Mouse (Mus musculus) olfactory bulb, adult 2 months (tissue): ENCODE data around the gene Morn1.

ENCODE experiments used
- CTCF ChIP-seq: fragments of 200-500 bp; IDR thresholded peaks from 2 replicates; pipeline ENCODE4 v1.5.1; 2012; ENCODE audit warnings: low read depth, mild to moderate bottlenecking, low read length, moderate library complexity; ENCODE audit not compliant: insufficient read depth
- POLR2A ChIP-seq: fragments of 200-500 bp; IDR thresholded peaks from 2 replicates; pipeline ENCODE4 v1.6.1; 2012; ENCODE audit warnings: mild to moderate bottlenecking, low read depth, low read length, moderate library complexity; ENCODE audit not compliant: insufficient read depth

- no peak for TF ChIP-seq POLR2A
- no peak for TF ChIP-seq CTCF
These were observed 37.6 kb downstream of the Morn1 start for GRCm38 (mm10) chr4:155123868-155124534.
